Mouse (Mus musculus): Measurements from ENCODE around the gene Ccr10.

DNA sequence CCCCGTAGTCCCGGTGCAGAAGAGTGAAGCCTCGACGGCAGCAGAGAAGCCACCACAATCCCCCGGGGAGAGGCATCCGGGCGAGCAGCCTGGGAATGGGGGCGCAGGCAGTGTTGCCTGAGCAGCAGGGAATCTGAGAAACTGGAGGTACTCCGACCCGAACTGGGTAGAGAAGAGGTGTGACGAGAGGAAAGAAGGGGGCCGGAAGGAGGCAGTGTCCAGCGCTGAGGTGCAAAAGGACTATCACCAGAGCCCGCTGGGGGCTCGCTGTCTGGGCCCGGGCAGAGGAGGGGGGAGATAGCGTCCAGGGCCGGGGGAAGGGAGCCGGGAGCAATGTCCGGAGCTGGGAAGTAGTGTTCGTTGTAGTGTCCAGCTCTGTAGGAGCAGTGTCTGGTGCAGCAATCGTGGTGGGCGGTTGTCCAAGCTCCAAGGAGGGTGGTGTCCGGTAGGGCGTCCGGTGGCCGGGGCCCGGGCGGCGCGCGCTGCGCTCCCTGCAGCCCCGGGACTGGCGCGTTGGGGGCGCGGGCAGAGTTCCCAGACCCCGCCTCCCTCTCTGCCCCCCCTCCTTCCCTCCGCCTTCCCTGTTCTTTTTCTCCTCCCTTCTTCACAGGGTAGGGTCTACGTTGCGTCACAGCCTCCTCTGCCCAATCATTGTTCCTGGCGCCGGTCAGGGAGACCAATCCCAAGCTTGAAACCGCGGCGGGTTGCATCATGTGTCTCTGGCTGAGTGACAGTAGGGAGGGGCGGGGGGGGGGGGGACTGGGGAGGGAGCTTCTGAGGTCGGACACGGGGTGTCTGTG lies 4.2 kb downstream of the Ccr10 start, which contains the start of gene Plekhh3:
- TF ChIP-seq GATA1 (IDR thresholded peaks at IDR 0.05; ENCODE audit: low read length) (no peak), TAL1 (IDR thresholded peaks at IDR 0.05; ENCODE audit: low read length) (no peak)

All from erythroblast, embryonic 14.5 days (primary cell).